Mouse (Mus musculus) neural tube, embryonic 14.5 days (tissue): Measurements from ENCODE around the gene Ccdc38. TPM values are rescaled to one million over a fixed set of nuclear protein-coding genes. Genes with fewer than 3 reads are reported as not detected.
A peak's percentile ranks its signal among the peaks of the same experiment; 100 is the strongest.

ENCODE experiments used
- ATAC-seq: fragments of 200-750 bp; cut with Nextera tagmentation; 2 replicates; pipeline ENCODE4 v1.8.0; 2017; ENCODE audit warnings: low read depth, mild to moderate bottlenecking, moderate TSS enrichment, moderate library complexity
- H3K27ac ChIP-seq: fragments of 300-500 bp; sonication (generic); 2 replicates; pipeline ENCODE4 v1.5.1; 2014; ENCODE audit warnings: low read depth, mild to moderate bottlenecking, control low read depth, low read length, moderate library complexity, mixed read lengths
- H3K27me3 ChIP-seq: fragments of 300-500 bp; sonication (generic); 2 replicates; pipeline ENCODE4 v1.6.1; 2014; ENCODE audit warnings: low read length; ENCODE audit not compliant: control insufficient read depth, insufficient read depth
- H3K36me3 ChIP-seq: fragments of 300-500 bp; sonication (generic); 2 replicates; pipeline ENCODE4 v1.6.1; 2014; ENCODE audit warnings: low read length, mixed read lengths; ENCODE audit not compliant: control insufficient read depth, insufficient read depth
- H3K4me1 ChIP-seq: fragments of 300-500 bp; sonication (generic); 2 replicates; pipeline ENCODE4 v1.6.1; 2014; ENCODE audit warnings: low read length; ENCODE audit not compliant: control insufficient read depth, insufficient read depth
- H3K4me2 ChIP-seq: fragments of 300-500 bp; sonication (generic); 2 replicates; pipeline ENCODE4 v1.6.1; 2014; ENCODE audit warnings: mild to moderate bottlenecking, low read depth, low read length, control low read depth
- H3K4me3 ChIP-seq: fragments of 300-500 bp; sonication (generic); 2 replicates; pipeline ENCODE4 v1.5.1; 2014; ENCODE audit warnings: low read depth, low read length, control low read depth, mixed read lengths
- H3K9ac ChIP-seq: fragments of 300-500 bp; sonication (generic); replicated peaks from 2 replicates; pipeline ENCODE4 v1.6.1; 2014; ENCODE audit warnings: low read depth, mild to moderate bottlenecking, control low read depth, low read length, mixed read lengths
- H3K9me3 ChIP-seq: fragments of 300-500 bp; sonication (generic); 2 replicates; pipeline ENCODE4 v1.6.1; 2016; ENCODE audit warnings: low read length; ENCODE audit not compliant: control insufficient read depth
- WGBS: fragments of 180-500 bp; shearing (Covaris S2); extraction: QIAGEN DNeasy Blood & Tissue Kit; methylation state at CpG from one replicate; pipeline ENCODE4 v1.1.7; 2014; 5-methylcytosine and 5-hydroxymethylcytosine counted together
- polyA plus RNA-seq: library from polyadenylated mRNA; unstranded; fragments of >200 nt; fragmentation: Nextera tagmentation; extraction: Ambion mirVana; gene quantifications from 2 replicates; pipeline ENCODE4 v1.2.1, GENCODE M21; 2014

The Ccdc38 gene
- polyA plus RNA-seq, 1 experiment from 2014 or later: 0.29 TPM

DNA sequence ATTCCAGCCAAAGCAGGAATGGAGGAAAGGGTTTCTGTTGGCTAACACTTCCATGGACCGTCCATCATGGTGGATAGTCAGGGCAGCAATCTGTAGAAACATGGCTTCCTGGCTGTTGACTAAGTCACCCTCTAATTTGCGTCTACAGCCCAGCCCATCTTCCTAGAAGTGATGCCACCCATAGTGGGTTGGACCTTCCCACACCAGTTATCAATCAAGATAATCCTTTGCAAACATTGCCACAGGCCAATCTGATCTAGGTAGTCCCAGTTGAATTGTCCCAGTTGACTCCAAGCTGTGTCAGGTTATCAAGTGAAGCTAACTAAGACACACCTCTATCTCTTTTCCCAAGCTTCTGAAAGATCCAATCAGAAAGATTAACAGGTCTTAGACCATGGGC is 21.8 kb upstream of the Ccdc38 start:
- Histone ChIP-seq H3K9me3 (no peaks in the 10 kb centered on the region), H3K36me3 (no peaks in the 10 kb centered on the region), H3K4me3 (no peak overlapping the region), H3K4me2 (no peak overlapping the region), H3K4me1 (no peaks in the 10 kb centered on the region), H3K27me3 (no peaks in the 10 kb centered on the region), H3K27ac (no peak overlapping the region), H3K9ac (no peak overlapping the region)
- 88% methylated on average over 2 of the region's 2 CpGs for WGBS
- ATAC-seq: no peak

DNA sequence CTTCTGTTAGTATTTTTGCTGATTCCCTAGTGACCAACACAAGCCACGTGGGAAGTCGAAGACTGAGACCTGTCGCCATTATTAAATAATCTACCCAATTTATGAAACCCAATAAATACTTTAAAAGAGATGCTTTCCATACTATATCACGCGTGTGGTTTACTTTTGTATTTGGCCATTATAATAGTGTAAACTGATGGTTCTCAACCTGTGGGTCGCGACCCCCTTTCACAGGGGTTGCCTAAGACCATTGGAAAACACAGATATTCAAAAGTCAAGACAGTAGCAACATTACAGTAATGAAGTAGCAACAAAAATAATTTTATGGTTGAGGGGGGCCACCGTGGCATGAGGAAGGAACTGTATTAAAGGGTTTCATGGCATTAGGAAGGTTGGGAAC is 21.3 kb upstream of the Ccdc38 start:
- Histone ChIP-seq H3K4me1 (no peaks in the 10 kb centered on the region), H3K9ac (no peak overlapping the region), H3K27ac (no peak overlapping the region), H3K9me3 (no peaks in the 10 kb centered on the region), H3K36me3 (no peaks in the 10 kb centered on the region), H3K4me3 (no peak overlapping the region), H3K27me3 (no peaks in the 10 kb centered on the region), H3K4me2 (no peak overlapping the region)
- 95% methylated on average over 8 of the region's 8 CpGs for WGBS
- ATAC-seq: no peak

DNA sequence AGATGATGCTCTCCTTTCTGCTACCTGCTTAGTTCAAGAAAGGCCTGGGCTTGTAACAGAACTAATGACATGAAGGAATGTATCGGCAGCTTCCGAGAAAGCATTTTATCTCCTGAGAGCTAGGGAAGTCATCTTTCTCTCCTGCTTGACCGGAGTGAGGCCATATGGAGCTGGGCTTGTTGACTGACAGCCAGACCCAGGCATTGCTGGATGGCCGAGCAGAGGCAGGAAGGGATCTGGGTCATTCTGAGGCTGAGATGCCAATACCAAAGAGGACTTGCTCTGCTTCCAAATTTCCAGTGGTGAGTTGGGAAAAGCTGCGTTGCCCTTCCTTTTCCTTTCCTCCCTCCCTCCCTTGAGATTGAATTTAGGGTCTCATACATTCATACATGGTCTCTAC is 20.7 kb upstream of the Ccdc38 start:
- Histone ChIP-seq H3K36me3 (no peaks in the 10 kb centered on the region), H3K9ac (no peak overlapping the region), H3K4me3 (no peak overlapping the region), H3K4me1 (no peaks in the 10 kb centered on the region), H3K27me3 (no peaks in the 10 kb centered on the region), H3K27ac (no peak overlapping the region), H3K9me3 (no peaks in the 10 kb centered on the region), H3K4me2 (no peak overlapping the region)
- WGBS: 93% methylated on average over 5 of the region's 5 CpGs
- ATAC-seq: no peak

DNA sequence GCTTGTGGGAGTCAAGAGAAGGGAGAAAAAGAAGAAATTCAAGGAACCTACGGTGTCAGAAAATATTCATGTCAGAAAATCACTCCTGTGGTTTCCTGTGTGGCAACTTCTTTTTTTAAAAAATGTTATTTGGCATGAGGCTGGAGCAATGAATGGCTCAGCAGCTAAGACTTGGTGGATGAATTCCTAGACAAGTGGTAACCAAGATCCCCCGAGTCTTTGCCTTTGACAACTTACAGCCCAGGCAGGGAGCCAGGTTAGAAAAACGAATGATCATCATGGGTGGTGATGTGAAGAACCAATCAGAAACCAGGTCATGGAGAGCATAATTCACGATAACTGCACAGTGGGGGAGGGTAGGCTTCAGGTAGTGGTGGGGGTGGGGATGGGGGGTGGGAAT is 19.4 kb upstream of the Ccdc38 start:
- no peaks in the 10 kb centered on the region for H3K27me3 ChIP-seq
- no peak for ATAC-seq
- no peaks in the 10 kb centered on the region for H3K36me3 ChIP-seq
- no peak overlapping the region for H3K4me3 ChIP-seq
- H3K9ac ChIP-seq: no peak overlapping the region
- H3K4me1 ChIP-seq: no peaks in the 10 kb centered on the region
- WGBS: 70% methylated on average over 4 of the region's 4 CpGs
- no peak overlapping the region for H3K4me2 ChIP-seq
- H3K9me3 ChIP-seq: no peaks in the 10 kb centered on the region
- H3K27ac ChIP-seq: no peak overlapping the region

DNA sequence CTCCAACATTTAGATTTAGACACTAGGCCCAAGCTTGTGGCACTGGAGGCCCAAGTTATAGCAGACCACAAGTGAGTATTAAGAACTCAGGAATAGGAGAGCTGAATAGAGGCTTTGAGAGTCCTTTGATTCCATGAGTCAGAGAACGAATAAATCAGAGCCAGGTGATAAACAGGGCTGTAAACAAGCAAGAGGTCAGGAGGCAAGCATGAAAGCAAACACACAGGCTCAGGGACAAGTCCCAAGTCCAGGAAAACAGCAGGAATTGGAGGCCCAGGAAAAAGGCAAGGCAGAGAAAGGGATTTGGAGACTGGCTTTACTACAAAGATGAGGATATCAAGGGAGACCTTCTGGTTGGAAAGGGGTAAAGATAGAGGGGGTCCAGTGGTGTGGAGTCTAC is 15.1 kb upstream of the Ccdc38 start:
- 83% methylated on average over 1 of the region's 1 CpGs for WGBS
- Histone ChIP-seq H3K9ac (no peak overlapping the region), H3K4me2 (no peak overlapping the region), H3K4me3 (no peak overlapping the region), H3K27me3 (no peaks in the 10 kb centered on the region), H3K36me3 (no peaks in the 10 kb centered on the region), H3K4me1 (no peaks in the 10 kb centered on the region), H3K27ac (no peak overlapping the region), H3K9me3 (no peaks in the 10 kb centered on the region)
- ATAC-seq: no peak

DNA sequence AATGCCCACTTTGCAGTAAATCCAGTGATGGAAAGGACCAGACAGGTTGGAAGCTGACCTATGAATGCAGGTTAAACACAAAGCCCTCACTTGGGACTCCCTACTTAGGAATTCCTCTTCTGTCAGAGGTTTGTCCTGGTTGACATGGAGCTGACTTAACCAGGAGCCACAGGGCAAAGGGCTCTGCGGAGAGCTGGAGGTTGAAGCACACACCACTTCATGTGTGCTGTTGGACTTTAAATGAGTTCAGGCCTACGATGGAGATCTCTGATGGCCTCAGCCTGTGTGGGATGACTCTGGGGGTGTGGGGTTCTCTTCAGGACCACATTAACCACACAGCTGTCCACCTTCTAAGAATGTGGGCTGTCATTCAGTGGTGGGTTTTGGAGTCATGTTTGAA is 2.1 kb upstream of the Ccdc38 start:
- ATAC-seq: no peak
- Histone ChIP-seq H3K36me3 (no peaks in the 10 kb centered on the region), H3K4me1 (0 out of 2 replicates have a peak, but pooled peaks cover 6% of the 10 kb centered on the region), H3K9me3 (no peaks in the 10 kb centered on the region), H3K4me2 (no peak overlapping the region), H3K4me3 (no peak overlapping the region), H3K27ac (no peak overlapping the region), H3K9ac (no peak overlapping the region), H3K27me3 (no peaks in the 10 kb centered on the region)
- WGBS: 91% methylated on average over 2 of the region's 2 CpGs

DNA sequence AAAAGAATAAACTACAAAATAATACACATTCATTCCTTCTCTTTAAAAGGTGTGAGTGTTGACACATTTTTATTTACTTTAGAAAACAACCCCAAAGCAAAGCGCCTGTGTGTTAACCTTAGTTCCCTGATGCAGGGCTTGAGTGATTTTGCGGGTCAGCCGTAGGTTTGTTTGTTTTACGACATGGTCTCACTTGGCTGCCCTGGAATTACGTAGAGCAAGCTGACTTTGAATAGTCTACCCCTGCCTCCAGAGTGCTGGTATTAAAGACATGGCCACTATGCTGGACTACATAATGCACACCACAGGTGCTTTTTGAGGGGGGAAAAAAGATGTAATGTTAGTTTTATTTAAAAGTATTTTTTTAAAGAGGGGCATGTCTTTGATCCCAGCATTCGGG is 1.6 kb upstream of the Ccdc38 start:
- H3K4me2 ChIP-seq: no peak overlapping the region
- no peak for ATAC-seq
- no peak overlapping the region for H3K27ac ChIP-seq
- 0 out of 2 replicates have a peak, but pooled peaks cover 6% of the 10 kb centered on the region for H3K4me1 ChIP-seq
- no peak overlapping the region for H3K4me3 ChIP-seq
- H3K9ac ChIP-seq: no peak overlapping the region
- H3K27me3 ChIP-seq: no peaks in the 10 kb centered on the region
- WGBS: 50% methylated on average over 6 of the region's 6 CpGs
- H3K9me3 ChIP-seq: no peaks in the 10 kb centered on the region
- no peaks in the 10 kb centered on the region for H3K36me3 ChIP-seq

DNA sequence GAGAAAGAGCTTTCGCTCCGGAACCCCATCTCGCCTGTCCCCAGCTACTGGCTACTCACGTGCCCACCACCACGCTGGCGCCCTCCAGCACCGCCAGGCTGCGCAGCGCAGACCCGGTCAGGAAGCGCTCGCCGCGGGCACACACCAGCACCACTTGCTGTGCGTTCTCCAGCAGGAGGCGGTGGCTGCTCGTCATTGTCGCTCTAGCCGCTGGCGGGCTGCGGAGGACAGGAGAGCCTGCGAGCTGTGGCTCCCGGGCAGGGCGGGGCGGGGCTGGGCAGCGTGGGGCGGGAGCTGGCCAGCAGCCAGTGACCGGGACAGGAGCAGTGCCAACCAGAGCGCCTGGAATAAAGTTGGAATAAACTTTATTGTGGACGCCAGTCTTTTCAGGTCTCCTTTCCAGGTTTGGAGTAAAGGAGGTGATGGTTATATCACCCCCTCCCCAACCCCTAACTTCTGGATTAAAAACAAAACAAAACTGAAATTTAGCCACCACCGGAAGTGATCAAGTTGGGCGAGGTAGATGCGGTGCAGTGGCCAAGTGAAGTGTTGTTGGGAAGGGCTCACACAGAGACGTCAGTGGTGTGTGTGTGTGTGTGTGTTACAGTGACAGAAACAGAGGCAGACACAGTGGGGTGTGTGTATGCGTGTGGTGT is 529 bp upstream of the Ccdc38 start, which contains the start of gene Amdhd1:
Gene Amdhd1, minus strand, starts transcription at position 259 of the 656 bp plus-strand sequence.
- H3K27me3 ChIP-seq: no peaks in the 10 kb centered on the region
- H3K4me2 ChIP-seq: peak within 1 kb of the TSS; percentile 63
- no peaks in the 10 kb centered on the region for H3K9me3 ChIP-seq
- peak within 1 kb of the TSS; percentile 27 for H3K4me3 ChIP-seq
- 0 out of 2 replicates have a peak within 1 kb of the TSS, but pooled peaks have one; percentile 12 for H3K9ac ChIP-seq
- ATAC-seq: peak; percentile 93
- WGBS: 4% methylated on average over 35 of the region's 35 CpGs
- no peak within 1 kb of the TSS for H3K27ac ChIP-seq
- H3K36me3 ChIP-seq: no peaks in the 10 kb centered on the region
- 0 out of 2 replicates have a peak, but pooled peaks cover 6% of the 10 kb centered on the region for H3K4me1 ChIP-seq

DNA sequence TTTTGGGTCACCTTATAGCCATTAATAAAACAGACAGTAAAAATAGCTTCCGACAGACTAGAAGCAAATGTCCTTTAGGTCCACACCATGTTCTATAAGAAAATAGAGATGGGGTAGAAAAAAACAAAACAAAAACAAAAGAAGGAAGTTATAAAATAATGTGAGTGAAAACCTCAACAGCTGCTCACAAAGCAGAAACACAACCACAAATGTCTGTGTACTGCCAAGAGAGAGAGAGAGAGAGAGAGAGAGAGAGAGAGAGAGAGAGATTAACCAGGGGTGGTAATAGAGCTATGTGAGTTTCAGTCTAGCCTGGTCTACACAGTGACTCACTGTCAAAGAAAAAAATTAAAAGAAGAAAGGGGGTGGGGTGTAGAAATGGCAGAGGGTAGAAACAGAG is 1.2 kb downstream of the Ccdc38 start:
- no peaks in the 10 kb centered on the region for H3K36me3 ChIP-seq
- no peak overlapping the region for H3K27ac ChIP-seq
- no peaks in the 10 kb centered on the region for H3K27me3 ChIP-seq
- no peak for ATAC-seq
- H3K9ac ChIP-seq: no peak overlapping the region
- no peak overlapping the region for H3K4me3 ChIP-seq
- no peaks in the 10 kb centered on the region for H3K9me3 ChIP-seq
- H3K4me1 ChIP-seq: 0 out of 2 replicates have a peak, but pooled peaks cover 6% of the 10 kb centered on the region
- WGBS: 83% methylated on average over 1 of the region's 1 CpGs
- no peak overlapping the region for H3K4me2 ChIP-seq
